Mouse (Mus musculus): ENCODE measurements around the gene Atp8b4. TPM values are rescaled to one million over a fixed set of nuclear protein-coding genes. Genes with fewer than 3 reads are reported as not detected.

Gene Atp8b4
- polyA plus RNA-seq, 1 experiment: not detected

- Histone ChIP-seq H3K4me1 (ENCODE audit: control insufficient read depth, insufficient read depth, low read length) (peaks cover 2% of the 10 kb centered on the region), H3K4me3 (ENCODE audit: low read depth, low read length) (no peak overlapping the region), H3K27me3 (ENCODE audit: control insufficient read depth, insufficient read depth, low read length, poor library complexity, severe bottlenecking) (no peaks in the 10 kb centered on the region), H3K36me3 (ENCODE audit: control insufficient read depth, insufficient read depth, low read length, poor library complexity, severe bottlenecking) (no peaks in the 10 kb centered on the region), H3K27ac (ENCODE audit: insufficient read depth, low read length) (no peak overlapping the region), H3K9ac (ENCODE audit: low read depth, poor library complexity, severe bottlenecking) (no peak overlapping the region), H3K9me3 (replicated peaks; ENCODE audit: control insufficient read depth, insufficient read depth, low read length, poor library complexity, severe bottlenecking) (no peaks in the 10 kb centered on the region)
- no peak for TF ChIP-seq EP300 (IDR thresholded peaks at IDR 0.05; ENCODE audit: insufficient read depth, low read depth, low read length)
- no peak for TF ChIP-seq CTCF (IDR thresholded peaks at IDR 0.05; ENCODE audit: low read depth, low read length)
- no peak for TF ChIP-seq POLR2A (IDR thresholded peaks at IDR 0.05; ENCODE audit: insufficient read depth, low read length)
Measured at GRCm38 (mm10) chr2:126521471-126521870, 21.0 kb upstream of the Atp8b4 start.

DNA sequence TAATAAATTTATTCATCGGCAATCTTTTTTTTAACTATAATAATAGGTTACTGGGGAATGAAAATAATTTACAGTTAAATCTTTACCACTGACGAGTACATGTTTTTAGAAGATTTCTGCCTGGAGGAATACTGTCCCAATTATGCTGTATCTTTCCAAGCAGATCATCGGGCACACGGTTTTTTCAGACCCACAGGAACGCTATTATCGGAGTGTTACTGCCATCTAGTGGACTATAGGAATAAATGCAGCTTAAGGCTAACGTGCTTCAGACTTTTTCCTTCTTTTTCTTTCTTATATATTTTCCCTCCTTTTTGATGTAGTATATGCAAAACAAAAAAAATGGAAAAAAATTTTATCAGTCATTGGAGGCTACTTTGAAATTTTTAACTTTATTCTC is 20.4 kb upstream of the Atp8b4 start:
- H3K9me3 ChIP-seq (replicated peaks; ENCODE audit: control insufficient read depth, insufficient read depth, low read length, poor library complexity, severe bottlenecking): no peaks in the 10 kb centered on the region
- H3K27me3 ChIP-seq (ENCODE audit: control insufficient read depth, insufficient read depth, low read length, poor library complexity, severe bottlenecking): no peaks in the 10 kb centered on the region
- no peak overlapping the region for H3K9ac ChIP-seq (ENCODE audit: low read depth, poor library complexity, severe bottlenecking)
- no peak for TF ChIP-seq EP300 (IDR thresholded peaks at IDR 0.05; ENCODE audit: insufficient read depth, low read depth, low read length)
- TF ChIP-seq CTCF (IDR thresholded peaks at IDR 0.05; ENCODE audit: low read depth, low read length): no peak
- no peak for TF ChIP-seq POLR2A (IDR thresholded peaks at IDR 0.05; ENCODE audit: insufficient read depth, low read length)
- H3K27ac ChIP-seq (ENCODE audit: insufficient read depth, low read length): no peak overlapping the region
- H3K4me1 ChIP-seq (ENCODE audit: control insufficient read depth, insufficient read depth, low read length): peaks cover 2% of the 10 kb centered on the region
- no peak overlapping the region for H3K4me3 ChIP-seq (ENCODE audit: low read depth, low read length)
- H3K36me3 ChIP-seq (ENCODE audit: control insufficient read depth, insufficient read depth, low read length, poor library complexity, severe bottlenecking): no peaks in the 10 kb centered on the region

DNA sequence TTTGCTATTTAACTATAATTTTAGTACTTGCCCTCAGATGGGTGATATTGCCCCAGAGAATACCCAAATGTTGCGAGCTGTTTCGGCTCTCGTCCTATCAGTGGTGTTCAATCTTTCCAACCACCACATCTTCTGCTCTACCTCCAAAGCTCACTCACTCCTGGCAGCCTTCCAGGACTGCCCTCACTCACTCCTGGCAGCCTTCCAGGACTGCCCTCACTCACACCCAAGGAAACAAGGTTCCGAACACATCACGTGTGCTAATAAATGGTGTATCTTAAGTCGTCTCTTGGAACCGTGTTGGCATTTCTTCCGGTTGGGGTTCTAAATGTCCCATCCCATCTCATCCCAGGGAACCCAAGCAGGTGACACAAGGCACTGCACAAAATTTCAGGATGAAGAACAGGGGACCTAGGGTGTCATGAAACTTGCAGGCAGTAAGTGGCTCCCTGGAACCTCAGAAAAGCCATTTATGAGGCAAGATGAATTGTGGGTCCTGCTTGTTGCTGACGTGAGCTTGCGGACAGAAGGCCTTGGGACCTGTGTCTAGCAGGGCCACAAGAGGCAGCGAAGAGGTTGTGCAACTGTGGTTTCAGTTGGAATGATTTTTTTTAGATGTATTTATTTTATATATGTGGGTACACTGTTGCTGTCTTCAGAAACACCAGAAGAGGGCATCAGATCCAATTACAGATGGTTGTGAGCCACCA is 19.6 kb upstream of the Atp8b4 start:
- Histone ChIP-seq H3K36me3 (ENCODE audit: control insufficient read depth, insufficient read depth, low read length, poor library complexity, severe bottlenecking) (no peaks in the 10 kb centered on the region), H3K4me3 (ENCODE audit: low read depth, low read length) (no peak overlapping the region), H3K4me1 (ENCODE audit: control insufficient read depth, insufficient read depth, low read length) (peaks cover 2% of the 10 kb centered on the region), H3K27me3 (ENCODE audit: control insufficient read depth, insufficient read depth, low read length, poor library complexity, severe bottlenecking) (no peaks in the 10 kb centered on the region), H3K9ac (ENCODE audit: low read depth, poor library complexity, severe bottlenecking) (no peak overlapping the region), H3K9me3 (replicated peaks; ENCODE audit: control insufficient read depth, insufficient read depth, low read length, poor library complexity, severe bottlenecking) (no peaks in the 10 kb centered on the region), H3K27ac (ENCODE audit: insufficient read depth, low read length) (no peak overlapping the region)
- TF ChIP-seq CTCF (IDR thresholded peaks at IDR 0.05; ENCODE audit: low read depth, low read length) (no peak), EP300 (IDR thresholded peaks at IDR 0.05; ENCODE audit: insufficient read depth, low read depth, low read length) (no peak), POLR2A (IDR thresholded peaks at IDR 0.05; ENCODE audit: insufficient read depth, low read length) (no peak)

GRCm38 (mm10) chr2:126515069-126515826 is 14.8 kb upstream of the Atp8b4 start:
- H3K4me3 ChIP-seq (ENCODE audit: low read depth, low read length): no peak overlapping the region
- no peaks in the 10 kb centered on the region for H3K9me3 ChIP-seq (replicated peaks; ENCODE audit: control insufficient read depth, insufficient read depth, low read length, poor library complexity, severe bottlenecking)
- H3K9ac ChIP-seq (ENCODE audit: low read depth, poor library complexity, severe bottlenecking): no peak overlapping the region
- H3K27ac ChIP-seq (ENCODE audit: insufficient read depth, low read length): no peak overlapping the region
- peaks cover 2% of the 10 kb centered on the region for H3K4me1 ChIP-seq (ENCODE audit: control insufficient read depth, insufficient read depth, low read length)
- no peak for TF ChIP-seq CTCF (IDR thresholded peaks at IDR 0.05; ENCODE audit: low read depth, low read length)
- TF ChIP-seq EP300 (IDR thresholded peaks at IDR 0.05; ENCODE audit: insufficient read depth, low read depth, low read length): no peak
- TF ChIP-seq POLR2A (IDR thresholded peaks at IDR 0.05; ENCODE audit: insufficient read depth, low read length): no peak
- H3K27me3 ChIP-seq (ENCODE audit: control insufficient read depth, insufficient read depth, low read length, poor library complexity, severe bottlenecking): no peaks in the 10 kb centered on the region
- H3K36me3 ChIP-seq (ENCODE audit: control insufficient read depth, insufficient read depth, low read length, poor library complexity, severe bottlenecking): no peaks in the 10 kb centered on the region

GRCm38 (mm10) chr2:126508228-126508627 is 7.8 kb upstream of the Atp8b4 start:
- no peak overlapping the region for H3K9ac ChIP-seq (ENCODE audit: low read depth, poor library complexity, severe bottlenecking)
- H3K27me3 ChIP-seq (ENCODE audit: control insufficient read depth, insufficient read depth, low read length, poor library complexity, severe bottlenecking): no peaks in the 10 kb centered on the region
- TF ChIP-seq POLR2A (IDR thresholded peaks at IDR 0.05; ENCODE audit: insufficient read depth, low read length) (no peak), CTCF (IDR thresholded peaks at IDR 0.05; ENCODE audit: low read depth, low read length) (no peak), EP300 (IDR thresholded peaks at IDR 0.05; ENCODE audit: insufficient read depth, low read depth, low read length) (no peak)
- no peaks in the 10 kb centered on the region for H3K9me3 ChIP-seq (replicated peaks; ENCODE audit: control insufficient read depth, insufficient read depth, low read length, poor library complexity, severe bottlenecking)
- no peak overlapping the region for H3K4me3 ChIP-seq (ENCODE audit: low read depth, low read length)
- H3K27ac ChIP-seq (ENCODE audit: insufficient read depth, low read length): no peak overlapping the region
- H3K4me1 ChIP-seq (ENCODE audit: control insufficient read depth, insufficient read depth, low read length): no peaks in the 10 kb centered on the region
- H3K36me3 ChIP-seq (ENCODE audit: control insufficient read depth, insufficient read depth, low read length, poor library complexity, severe bottlenecking): no peaks in the 10 kb centered on the region

GRCm38 (mm10) chr2:126507477-126507876 is 7.0 kb upstream of the Atp8b4 start:
- Histone ChIP-seq H3K27ac (ENCODE audit: insufficient read depth, low read length) (no peak overlapping the region), H3K27me3 (ENCODE audit: control insufficient read depth, insufficient read depth, low read length, poor library complexity, severe bottlenecking) (no peaks in the 10 kb centered on the region), H3K4me1 (ENCODE audit: control insufficient read depth, insufficient read depth, low read length) (no peaks in the 10 kb centered on the region), H3K4me3 (ENCODE audit: low read depth, low read length) (no peak overlapping the region), H3K9ac (ENCODE audit: low read depth, poor library complexity, severe bottlenecking) (no peak overlapping the region), H3K36me3 (ENCODE audit: control insufficient read depth, insufficient read depth, low read length, poor library complexity, severe bottlenecking) (no peaks in the 10 kb centered on the region), H3K9me3 (replicated peaks; ENCODE audit: control insufficient read depth, insufficient read depth, low read length, poor library complexity, severe bottlenecking) (no peaks in the 10 kb centered on the region)
- TF ChIP-seq EP300 (IDR thresholded peaks at IDR 0.05; ENCODE audit: insufficient read depth, low read depth, low read length): no peak
- no peak for TF ChIP-seq POLR2A (IDR thresholded peaks at IDR 0.05; ENCODE audit: insufficient read depth, low read length)
- no peak for TF ChIP-seq CTCF (IDR thresholded peaks at IDR 0.05; ENCODE audit: low read depth, low read length)

Measured in ES-Bruce4 (cell line).